Mouse (Mus musculus) frontal cortex, adult 2 months (tissue): ENCODE data around the gene Mob2. TPM values are rescaled to one million over a fixed set of nuclear protein-coding genes. Genes with fewer than 3 reads are reported as not detected.

Source experiments
- DNase-seq, 2 experiments: peaks; one replicate each; pipeline ENCODE4 v3.0.0; 2022; ENCODE audit warnings: low spot score in 1 of 2; ENCODE audit errors: extremely low spot score in 1 of 2
- polyA plus RNA-seq: library from polyadenylated mRNA; depleted of rRNA; stranded (reverse); fragments of >200 nt; gene quantifications from 2 replicates; pipeline ENCODE4 v1.2.3, GENCODE M21; 2012

The Mob2 gene
- polyA plus RNA-seq, 1 experiment, result 42.2 TPM

GRCm38 (mm10) chr7:142034198-142034597, 26.7 kb downstream of the Mob2 start:
- no peak for DNase-seq

- DNase-seq, result no peak
These were observed 30.8 kb downstream of the Mob2 start for GRCm38 (mm10) chr7:142030073-142030472.

- no peak for DNase-seq
These were observed 34.9 kb downstream of the Mob2 start for GRCm38 (mm10) chr7:142025926-142026325.

- no peak for DNase-seq
These were observed 35.7 kb downstream of the Mob2 start for GRCm38 (mm10) chr7:142025196-142025595.

GRCm38 (mm10) chr7:142020827-142021226, 40.0 kb downstream of the Mob2 start:
- DNase-seq, result no peak

- DNase-seq, result no peak
These were observed 41.2 kb downstream of the Mob2 start for GRCm38 (mm10) chr7:142019699-142020098.

- DNase-seq, result peak in 1 of 2 experiments; percentile 53
These were observed 44.3 kb downstream of the Mob2 start for GRCm38 (mm10) chr7:142016562-142016961.

GRCm38 (mm10) chr7:142001597-142002340, 59.1 kb downstream of the Mob2 start:
- DNase-seq, result no peak

GRCm38 (mm10) chr7:142000661-142001060, 60.2 kb downstream of the Mob2 start:
- no peak for DNase-seq

- no peak for DNase-seq
These were observed 66.7 kb downstream of the Mob2 start for GRCm38 (mm10) chr7:141994121-141994520.

GRCm38 (mm10) chr7:141991183-141991582, 69.7 kb downstream of the Mob2 start:
- no peak for DNase-seq

GRCm38 (mm10) chr7:141988314-141988806, 72.5 kb downstream of the Mob2 start:
- DNase-seq, result no peak

GRCm38 (mm10) chr7:141981237-141981636, 79.6 kb downstream of the Mob2 start:
- DNase-seq, result no peak

GRCm38 (mm10) chr7:141979247-141979646, 81.6 kb downstream of the Mob2 start:
- no peak for DNase-seq

- DNase-seq, result no peak
These were observed 82.9 kb downstream of the Mob2 start for GRCm38 (mm10) chr7:141978003-141978402.

- DNase-seq, result peak in 1 of 2 experiments; percentile 71
These were observed 87.8 kb downstream of the Mob2 start for GRCm38 (mm10) chr7:141972831-141973619.

GRCm38 (mm10) chr7:141966281-141966680, 94.6 kb downstream of the Mob2 start:
- no peak for DNase-seq

GRCm38 (mm10) chr7:141962521-141962920, 98.3 kb downstream of the Mob2 start:
- no peak for DNase-seq

GRCm38 (mm10) chr7:141961491-141961890, 99.4 kb downstream of the Mob2 start:
- DNase-seq, result peak in 1 of 2 experiments; percentile 64

GRCm38 (mm10) chr7:141960926-141961325, 99.9 kb downstream of the Mob2 start:
- no peak for DNase-seq

- no peak for DNase-seq
These were observed 101.7 kb downstream of the Mob2 start for GRCm38 (mm10) chr7:141959133-141959532.
